Mouse (Mus musculus) C2C12 (cell line): Measurements from ENCODE around the gene Ntf5.

Experiments used
- CEBPB ChIP-seq: IDR thresholded peaks from one replicate; pipeline ENCODE4 v1.6.1; 2011; ENCODE audit warnings: low read depth, mild to moderate bottlenecking, control low read depth, moderate library complexity
- CTCF ChIP-seq: IDR thresholded peaks from one replicate; pipeline ENCODE4 v1.5.1; 2011; ENCODE audit not compliant: control insufficient read depth, insufficient read depth, insufficient read length
- MAX ChIP-seq: IDR thresholded peaks from one replicate; pipeline ENCODE4 v1.6.1; 2011; ENCODE audit warnings: mild to moderate bottlenecking, control low read depth
- MYOD1 ChIP-seq: IDR thresholded peaks from one replicate; pipeline ENCODE4 v1.6.1; 2011; ENCODE audit warnings: low read depth; ENCODE audit not compliant: control insufficient read depth, insufficient read length
- MYOG ChIP-seq: IDR thresholded peaks from one replicate; pipeline ENCODE4 v1.6.1; 2011; ENCODE audit not compliant: control insufficient read depth, insufficient read length; ENCODE audit errors: extremely low read depth
- USF1 ChIP-seq: IDR thresholded peaks from one replicate; pipeline ENCODE4 v1.6.1; 2011; ENCODE audit warnings: low read depth, mild to moderate bottlenecking, control low read depth, moderate library complexity

GRCm38 (mm10) chr7:45369022-45369745 is 44.3 kb upstream of the Ntf5 start:
- TF ChIP-seq CTCF (no peak), USF1 (no peak), MAX (no peak), CEBPB (no peak), MYOG (no peak), MYOD1 (no peak)
